Mouse (Mus musculus) G1E (cell line): ENCODE data around the gene Ndufv3.

Experiments
- CTCF ChIP-seq: IDR thresholded peaks from 2 replicates; pipeline ENCODE4 v1.5.1; 2012; ENCODE audit warnings: low read depth, low read length, inconsistent platforms, mixed read lengths
- GATA1 ChIP-seq: IDR thresholded peaks from 2 replicates; pipeline ENCODE4 v1.6.1; 2012; ENCODE audit warnings: borderline replicate concordance, low read length, inconsistent platforms, mixed read lengths
- POLR2AphosphoS5 ChIP-seq: IDR thresholded peaks from 2 replicates; pipeline ENCODE4 v1.6.1; 2012; ENCODE audit warnings: low read depth, low read length, inconsistent platforms; ENCODE audit not compliant: insufficient replicate concordance
- TAL1 ChIP-seq: conservative IDR thresholded peaks from 2 replicates; pipeline ENCODE4 v1.6.1; 2012; ENCODE audit warnings: low read depth, low read length, inconsistent platforms, mixed read lengths

- no peak for TF ChIP-seq GATA1
- TF ChIP-seq TAL1: no peak
- no peak for TF ChIP-seq CTCF
- no peak for TF ChIP-seq POLR2AphosphoS5
These were observed 470 bp upstream of the Ndufv3 start for GRCm38 (mm10) chr17:31519344-31519945.
